11 mouse cellular contexts compared by ENCODE assay signal in the genomic region with DNA sequence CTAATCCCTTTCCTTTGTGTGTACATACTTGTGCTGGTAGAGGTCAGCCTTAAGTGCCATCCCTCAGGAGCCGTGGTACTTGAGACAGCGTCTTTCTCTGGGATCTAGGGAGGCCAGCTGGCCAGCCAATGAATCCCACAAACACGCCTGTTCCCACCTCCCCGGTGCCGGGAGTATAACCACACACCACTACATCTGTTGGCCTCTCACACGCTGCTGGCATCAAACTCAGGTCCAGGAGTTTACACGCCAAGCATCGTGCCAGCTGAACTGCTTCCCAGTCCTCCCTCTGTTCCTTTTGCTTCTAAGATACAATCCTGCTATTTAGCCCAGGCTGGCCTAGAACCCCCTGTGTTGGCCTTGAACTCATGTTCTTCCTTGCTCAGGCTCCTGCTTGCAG. TPM values are rescaled to one million over a fixed set of nuclear protein-coding genes. Genes with fewer than 3 reads are reported as not detected.
"Had no signal": no experiment of that assay in that cellular context is flagged by ENCODE, and none has a peak within 500 bp of the region (broad histone marks: within the 10 kb centered on the region; RNA-seq: fewer than 3 reads in every experiment).

No protein-coding gene starts in this region.

- H3K9ac ChIP-seq: liver, embryonic 14.5 days; midbrain, embryonic 13.5 days; neural tube, embryonic 15.5 days had no signal

- H3K9me3 ChIP-seq: midbrain, embryonic 13.5 days; neural tube, embryonic 15.5 days had no signal

- H3K36me3 ChIP-seq: midbrain, embryonic 13.5 days; neural tube, embryonic 15.5 days had no signal

- DNase-seq: kidney, postnatal 10 days; left cerebral cortex, postnatal 4 days; lung, adult 18-20 months; right cerebral cortex, adult 18-20 months; spleen, adult 18-20 months; thymus, adult 18-20 months; thymus, postnatal 14 days had no signal

- H3K4me3 ChIP-seq: midbrain, embryonic 13.5 days; neural tube, embryonic 15.5 days had no signal

- H3K27me3 ChIP-seq: midbrain, embryonic 13.5 days; neural tube, embryonic 15.5 days had no signal

- H3K4me2 ChIP-seq: midbrain, embryonic 13.5 days; neural tube, embryonic 15.5 days had no signal

- ATAC-seq: midbrain, embryonic 13.5 days had no signal

- H3K4me1 ChIP-seq: midbrain, embryonic 13.5 days; neural tube, embryonic 15.5 days had no signal

- H3K27ac ChIP-seq: liver, embryonic 14.5 days; midbrain, embryonic 13.5 days; neural tube, embryonic 15.5 days had no signal

RNA-seq across cellular contexts. Expression of a gene that starts 54.2 kb away (rescaled TPM):
- polyA plus RNA-seq: liver, adult 2 months had no signal
